Mouse (Mus musculus) E14TG2a.4 (cell line): ENCODE measurements around the gene Sugct.

Source experiments
- CTCF ChIP-seq: conservative IDR thresholded peaks from 2 replicates; pipeline ENCODE4 v1.5.1; 2014; ENCODE audit warnings: low read length
- NANOG ChIP-seq: IDR thresholded peaks from 2 replicates; pipeline ENCODE4 v1.6.1; 2014; ENCODE audit warnings: borderline replicate concordance, low read length, mixed read lengths
- POU5F1 ChIP-seq: IDR thresholded peaks from 2 replicates; pipeline ENCODE4 v1.6.1; 2014; ENCODE audit warnings: low read length, borderline replicate concordance

GRCm38 (mm10) chr13:17086547-17086946 lies 608.8 kb downstream of the Sugct start:
- TF ChIP-seq CTCF (no peak), NANOG (no peak), POU5F1 (no peak)
